Mouse (Mus musculus) hindbrain, embryonic 16.5 days (tissue): ENCODE measurements around the gene Tle6. TPM values are rescaled to one million over a fixed set of nuclear protein-coding genes. Genes with fewer than 3 reads are reported as not detected.

Source experiments
- ATAC-seq: fragments of 200-750 bp; cut with Nextera tagmentation; 2 replicates; pipeline ENCODE4 v1.8.0; 2017; ENCODE audit warnings: moderate TSS enrichment, moderate library complexity
- H3K27ac ChIP-seq: fragments of 300-500 bp; sonication (generic); 2 replicates; pipeline ENCODE4 v1.5.1; 2014; ENCODE audit warnings: low read depth, mild to moderate bottlenecking, control low read depth, low read length, moderate library complexity
- H3K27me3 ChIP-seq: fragments of 300-500 bp; sonication (generic); replicated peaks from 2 replicates; pipeline ENCODE4 v1.6.1; 2014; ENCODE audit warnings: low read length; ENCODE audit not compliant: control insufficient read depth, insufficient read depth
- H3K36me3 ChIP-seq: fragments of 300-500 bp; sonication (generic); 2 replicates; pipeline ENCODE4 v1.6.1; 2014; ENCODE audit warnings: mild to moderate bottlenecking, low read length, moderate library complexity, mixed read lengths; ENCODE audit not compliant: control insufficient read depth, insufficient read depth
- H3K4me1 ChIP-seq: fragments of 300-500 bp; sonication (generic); 2 replicates; pipeline ENCODE4 v1.6.1; 2014; ENCODE audit warnings: low read depth, low read length; ENCODE audit not compliant: control insufficient read depth, insufficient read depth
- H3K4me2 ChIP-seq: fragments of 300-500 bp; sonication (generic); 2 replicates; pipeline ENCODE4 v1.6.1; 2014; ENCODE audit warnings: mild to moderate bottlenecking, low read length, control low read depth, moderate library complexity
- H3K4me3 ChIP-seq: fragments of 300-500 bp; sonication (generic); 2 replicates; pipeline ENCODE4 v1.5.1; 2014; ENCODE audit warnings: mild to moderate bottlenecking, low read length, control low read depth, moderate library complexity
- H3K9ac ChIP-seq: fragments of 300-500 bp; sonication (generic); 2 replicates; pipeline ENCODE4 v1.6.1; 2014; ENCODE audit warnings: low read depth, mild to moderate bottlenecking, control low read depth, low read length, moderate library complexity
- H3K9me3 ChIP-seq: fragments of 300-500 bp; sonication (generic); 2 replicates; pipeline ENCODE4 v1.6.1; 2014; ENCODE audit warnings: mild to moderate bottlenecking, low read length, moderate library complexity; ENCODE audit not compliant: control insufficient read depth
- WGBS: fragments of 180-500 bp; shearing (Covaris S2); extraction: QIAGEN DNeasy Blood & Tissue Kit; methylation state at CpG from one replicate; pipeline ENCODE4 v1.1.7; 2014; 5-methylcytosine and 5-hydroxymethylcytosine counted together
- polyA plus RNA-seq: library from polyadenylated mRNA; unstranded; fragments of >200 nt; fragmentation: Nextera tagmentation; extraction: Ambion mirVana; gene quantifications from 2 replicates; pipeline ENCODE4 v1.2.1, GENCODE M21; 2015

Tle6 gene
- polyA plus RNA-seq, 1 experiment from 2014 or later = 9.0 TPM

DNA sequence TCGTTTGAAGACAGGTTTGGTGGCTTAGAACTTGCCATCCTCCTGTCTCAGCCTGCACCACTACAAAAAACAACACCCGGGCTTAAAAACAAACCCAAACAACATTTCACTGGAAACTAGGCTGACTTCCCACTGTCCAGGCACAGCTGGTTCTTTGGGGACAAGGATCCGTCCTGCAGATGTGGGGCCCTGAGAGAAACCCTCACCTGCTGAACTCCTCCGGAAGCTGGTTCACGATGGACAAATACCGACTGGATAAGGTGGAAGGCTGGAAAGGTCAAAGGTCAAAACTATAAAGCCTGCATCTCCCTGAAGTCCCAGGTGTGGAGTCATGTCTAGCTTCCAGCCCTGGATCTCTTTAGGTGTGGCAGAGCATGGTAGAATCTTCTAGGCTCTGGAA, 2.0 kb downstream of the Tle6 start:
- H3K4me1 ChIP-seq = peaks cover 36% of the 10 kb centered on the region
- WGBS = 59% methylated on average over 6 of the region's 6 CpGs

DNA sequence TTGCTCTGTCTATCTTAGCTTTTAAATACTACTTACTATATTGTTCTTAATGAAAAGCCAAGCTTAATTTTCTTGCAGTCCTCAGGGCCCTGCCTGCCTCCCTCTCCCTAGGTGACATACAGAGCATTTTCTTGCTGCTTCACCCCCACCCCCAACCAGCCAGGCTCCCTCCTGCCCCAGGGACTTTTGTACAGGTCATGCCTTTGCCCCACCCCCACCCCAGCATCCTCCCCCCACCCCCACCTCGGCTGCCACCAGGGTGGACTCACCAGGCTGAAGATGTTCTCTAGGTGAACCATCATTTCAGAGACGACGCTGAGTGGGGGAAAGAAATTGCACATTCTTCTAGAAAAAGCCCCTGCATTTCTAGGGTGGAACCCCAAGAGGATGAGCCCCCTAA, 2.5 kb downstream of the Tle6 start:
- H3K27ac ChIP-seq = no peak overlapping the region
- H3K4me1 ChIP-seq = peaks cover 36% of the 10 kb centered on the region
- H3K9me3 ChIP-seq = no peaks in the 10 kb centered on the region
- 37% methylated on average over 3 of the region's 3 CpGs for WGBS
- no peaks in the 10 kb centered on the region for H3K36me3 ChIP-seq
- ATAC-seq = no peak
- no peak overlapping the region for H3K9ac ChIP-seq
- H3K4me2 ChIP-seq = no peak overlapping the region
- H3K27me3 ChIP-seq = peaks cover 9% of the 10 kb centered on the region
- H3K4me3 ChIP-seq = no peak overlapping the region

More for the DNA sequence above, 2.0 kb downstream of the Tle6 start:
- no peak overlapping the region for H3K27ac ChIP-seq
- H3K9ac ChIP-seq = no peak overlapping the region
- no peaks in the 10 kb centered on the region for H3K9me3 ChIP-seq
- H3K4me2 ChIP-seq = no peak overlapping the region
- H3K27me3 ChIP-seq = peaks cover 9% of the 10 kb centered on the region
- no peak overlapping the region for H3K4me3 ChIP-seq
- ATAC-seq = no peak
- no peaks in the 10 kb centered on the region for H3K36me3 ChIP-seq

DNA sequence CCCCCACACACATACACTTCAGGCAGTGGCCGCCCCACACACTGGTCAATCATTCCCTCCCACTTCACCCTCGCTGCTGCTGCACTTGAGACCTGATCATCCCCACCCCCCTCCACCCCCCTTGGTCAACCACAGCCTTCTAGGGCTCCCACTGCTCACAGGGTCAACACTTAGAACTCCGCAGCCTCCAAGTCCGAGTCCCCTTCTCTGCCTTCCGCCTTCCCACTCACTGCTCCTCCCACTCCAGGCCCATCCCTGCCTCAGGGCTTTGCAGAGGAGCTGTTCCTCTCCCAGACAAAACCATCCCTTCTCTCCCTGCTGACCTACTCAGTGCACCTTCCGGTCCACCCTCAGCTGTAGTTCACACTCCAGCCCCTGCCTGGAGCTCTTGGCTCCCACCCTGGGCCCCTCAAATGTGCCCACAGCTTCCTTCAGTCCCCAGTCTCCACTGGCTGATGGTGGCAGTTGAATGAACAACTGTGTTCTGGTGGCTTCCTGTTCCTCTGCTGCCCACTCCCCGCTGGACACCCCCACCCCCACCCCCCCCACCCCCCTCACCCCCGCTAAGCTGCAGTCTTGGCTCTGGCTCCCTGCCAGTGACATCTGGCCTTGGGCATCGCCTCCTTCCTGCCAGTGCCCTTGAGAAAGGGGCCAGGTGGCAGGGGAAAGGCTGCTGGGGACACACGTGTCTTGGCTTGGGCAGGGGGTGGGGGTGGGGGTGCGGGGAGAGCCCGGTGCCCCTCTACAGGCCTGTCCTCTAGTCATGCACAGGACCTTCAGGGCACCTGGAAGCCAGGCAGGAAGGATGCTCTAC, 3.5 kb downstream of the Tle6 start:
- Histone ChIP-seq H3K27me3 (peaks cover 11% of the 10 kb centered on the region), H3K4me1 (peaks cover 36% of the 10 kb centered on the region), H3K9me3 (no peaks in the 10 kb centered on the region), H3K9ac (peak overlapping the region; percentile 41; the same call in 1 of the 2 replicates), H3K4me3 (no peak overlapping the region), H3K27ac (peak overlapping the region; percentile 10; the same call in 1 of the 2 replicates), H3K36me3 (no peaks in the 10 kb centered on the region), H3K4me2 (peak overlapping the region; percentile 44)
- WGBS = 4% methylated on average over 9 of the region's 12 CpGs
- peak; percentile 34 for ATAC-seq

GRCm38 (mm10) chr10:81596611-81597010, 4.3 kb downstream of the Tle6 start:
- Histone ChIP-seq H3K36me3 (no peaks in the 10 kb centered on the region), H3K9ac (peak overlapping the region; percentile 41), H3K27ac (peak overlapping the region; percentile 40; the same call in 1 of the 2 replicates), H3K4me3 (0 out of 2 replicates have a peak overlapping the region, but pooled peaks have one; percentile 11), H3K9me3 (no peaks in the 10 kb centered on the region), H3K27me3 (peaks cover 13% of the 10 kb centered on the region), H3K4me2 (peak overlapping the region; percentile 44), H3K4me1 (peaks cover 35% of the 10 kb centered on the region)
- WGBS = 1% methylated on average over 10 of the region's 10 CpGs
- ATAC-seq = peak; percentile 2

DNA sequence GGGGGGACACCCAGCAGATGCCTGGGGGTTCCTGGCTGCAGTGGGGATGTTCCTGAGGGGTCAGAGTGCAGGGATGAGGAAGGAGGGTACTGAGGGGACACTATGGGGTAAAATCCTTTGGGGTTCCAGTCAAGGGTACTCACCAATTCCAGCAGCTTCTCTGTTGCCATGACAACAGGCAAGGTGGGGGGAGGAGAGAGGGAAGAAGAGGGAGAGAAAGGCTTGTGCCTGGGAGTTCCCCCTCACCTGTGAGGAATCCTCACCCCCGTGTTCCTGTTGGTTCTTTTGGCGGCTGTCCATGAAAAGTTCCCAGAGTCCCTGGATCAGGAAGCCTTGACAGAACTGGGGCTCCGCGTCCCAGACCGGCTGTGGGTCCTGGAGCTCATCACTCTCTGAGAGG, 5.3 kb downstream of the Tle6 start:
- no peaks in the 10 kb centered on the region for H3K9me3 ChIP-seq
- H3K27ac ChIP-seq = no peak overlapping the region
- H3K4me1 ChIP-seq = peaks cover 25% of the 10 kb centered on the region
- H3K4me3 ChIP-seq = no peak overlapping the region
- no peak overlapping the region for H3K9ac ChIP-seq
- WGBS = 36% methylated on average over 5 of the region's 5 CpGs
- H3K4me2 ChIP-seq = no peak overlapping the region
- H3K36me3 ChIP-seq = no peaks in the 10 kb centered on the region
- H3K27me3 ChIP-seq = peaks cover 21% of the 10 kb centered on the region
- ATAC-seq = no peak

- 72% methylated on average over 16 of the region's 18 CpGs for WGBS
- Histone ChIP-seq H3K9me3 (no peaks in the 10 kb centered on the region), H3K27ac (no peak overlapping the region), H3K4me1 (peaks cover 24% of the 10 kb centered on the region), H3K4me2 (no peak overlapping the region), H3K36me3 (no peaks in the 10 kb centered on the region), H3K27me3 (peaks cover 26% of the 10 kb centered on the region), H3K9ac (no peak overlapping the region), H3K4me3 (no peak overlapping the region)
- ATAC-seq = no peak
Measured at GRCm38 (mm10) chr10:81593935-81594334, 6.9 kb downstream of the Tle6 start.

DNA sequence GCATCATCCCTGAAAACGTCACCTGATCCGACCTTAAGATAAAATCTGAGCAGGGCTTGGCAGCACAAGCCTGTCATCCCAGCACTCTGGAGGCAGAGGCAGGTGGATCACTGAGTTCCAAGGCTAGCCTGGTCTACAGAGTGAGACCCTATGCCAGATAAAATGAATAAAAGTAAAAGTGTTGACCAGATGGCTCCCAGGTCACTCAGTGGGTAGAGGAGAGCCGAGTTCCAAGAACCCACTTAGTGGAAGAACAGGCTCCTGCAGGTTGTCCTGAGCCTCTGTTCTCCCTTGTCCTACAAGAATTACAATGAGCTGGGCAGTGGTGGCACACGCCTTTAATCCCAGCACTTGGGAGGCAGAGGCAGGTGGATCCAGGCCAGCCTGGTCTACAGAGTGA, 7.7 kb downstream of the Tle6 start:
- H3K36me3 ChIP-seq = no peaks in the 10 kb centered on the region
- no peak overlapping the region for H3K27ac ChIP-seq
- H3K9me3 ChIP-seq = no peaks in the 10 kb centered on the region
- no peak for ATAC-seq
- no peak overlapping the region for H3K9ac ChIP-seq
- peaks cover 24% of the 10 kb centered on the region for H3K4me1 ChIP-seq
- peaks cover 26% of the 10 kb centered on the region for H3K27me3 ChIP-seq
- no peak overlapping the region for H3K4me3 ChIP-seq
- no peak overlapping the region for H3K4me2 ChIP-seq
- WGBS = 69% methylated on average over 4 of the region's 4 CpGs

GRCm38 (mm10) chr10:81592631-81593030, 8.2 kb downstream of the Tle6 start:
- no peak overlapping the region for H3K27ac ChIP-seq
- H3K36me3 ChIP-seq = 0 out of 2 replicates have a peak, but pooled peaks cover 2% of the 10 kb centered on the region
- H3K9ac ChIP-seq = no peak overlapping the region
- H3K27me3 ChIP-seq = peaks cover 26% of the 10 kb centered on the region
- peaks cover 22% of the 10 kb centered on the region for H3K4me1 ChIP-seq
- WGBS = 79% methylated on average over 7 of the region's 7 CpGs
- no peaks in the 10 kb centered on the region for H3K9me3 ChIP-seq
- no peak overlapping the region for H3K4me2 ChIP-seq
- no peak for ATAC-seq
- no peak overlapping the region for H3K4me3 ChIP-seq

DNA sequence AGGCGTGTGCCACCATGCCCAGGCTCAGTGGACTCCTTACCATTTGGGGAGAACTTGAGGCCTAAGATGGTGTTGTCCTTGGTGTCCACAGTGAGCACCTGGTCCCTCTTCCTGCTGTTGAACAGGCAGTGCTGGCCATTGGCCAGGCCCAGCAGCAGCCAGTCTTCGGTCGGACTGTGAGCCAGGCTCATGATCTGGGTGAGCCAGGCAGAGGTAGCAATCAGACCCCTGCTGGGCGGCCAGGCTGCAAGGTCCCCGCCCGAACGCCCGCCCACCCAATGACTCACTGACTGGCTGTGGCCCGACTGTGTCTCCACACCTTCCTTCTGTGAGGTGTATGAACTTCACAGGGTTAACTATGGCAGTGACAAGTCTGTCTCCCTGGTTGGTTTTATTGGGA, 9.0 kb downstream of the Tle6 start:
- Histone ChIP-seq H3K9me3 (no peaks in the 10 kb centered on the region), H3K4me1 (peaks cover 15% of the 10 kb centered on the region), H3K27me3 (peaks cover 32% of the 10 kb centered on the region), H3K36me3 (0 out of 2 replicates have a peak, but pooled peaks cover 4% of the 10 kb centered on the region), H3K4me2 (no peak overlapping the region), H3K9ac (no peak overlapping the region), H3K4me3 (no peak overlapping the region), H3K27ac (no peak overlapping the region)
- WGBS = 66% methylated on average over 9 of the region's 9 CpGs
- no peak for ATAC-seq
